15 mouse cellular contexts compared by ENCODE assay signal in the genomic region with DNA sequence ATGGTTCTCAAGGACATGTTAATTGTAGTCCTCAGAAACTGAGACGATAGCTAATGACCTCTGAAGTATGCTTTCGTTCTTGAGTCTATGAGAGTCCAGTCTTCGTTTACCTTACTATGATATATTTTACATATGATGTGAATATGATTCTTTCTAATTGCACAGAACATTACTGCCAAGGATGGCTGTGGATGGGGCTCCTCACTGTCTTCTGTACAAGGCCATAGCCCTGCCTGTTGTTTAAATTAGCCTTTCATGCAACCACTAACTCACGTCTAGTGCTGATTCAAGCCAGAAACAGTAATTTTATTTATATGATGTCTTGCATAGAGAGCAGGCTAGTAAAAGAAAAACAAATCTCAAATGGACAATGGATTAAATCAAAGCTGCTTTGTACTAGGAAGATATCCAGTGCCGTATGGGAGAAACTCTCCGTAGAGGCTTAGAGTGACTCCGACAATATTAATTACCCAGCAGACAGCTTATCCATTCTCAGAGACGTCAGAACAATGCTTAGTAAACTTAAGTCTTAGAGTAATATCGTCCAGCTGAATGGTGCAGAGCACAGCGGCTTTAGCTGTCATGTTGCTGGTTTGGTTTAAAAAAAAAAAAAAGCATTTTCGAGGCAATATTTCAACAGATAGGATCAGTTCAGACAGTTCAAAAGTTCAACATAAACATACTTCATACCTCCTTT.
DNase-seq lines count a peak whose midpoint lies in the region; ATAC-seq and TF ChIP-seq lines count a peak whose summit lies in the region.
"Had no signal": no experiment of that assay in that cellular context is flagged by ENCODE, and none has a peak within 500 bp of the region (broad histone marks: within the 10 kb centered on the region; RNA-seq: fewer than 3 reads in every experiment).

No protein-coding gene starts in this region.

- no peak overlapping the region for H3K27ac ChIP-seq in lung, embryonic 14.5 days (ENCODE audit: low read depth)
- no peak overlapping the region for H3K27ac ChIP-seq in midbrain, embryonic 13.5 days
- H3K27ac ChIP-seq in stomach, embryonic 14.5 days (ENCODE audit: low read length): peak overlapping the region; percentile 61; the same call in 1 of the 2 replicates
- no peak overlapping the region for H3K27ac ChIP-seq in gastrocnemius, adult 2 months
- H3K27ac ChIP-seq: embryonic facial prominence, embryonic 13.5 days; heart, embryonic 15.5 days; left cerebral cortex, adult 2 months; limb, embryonic 13.5 days had no signal

- DNase-seq in embryo, embryonic 11 days: peak; percentile 12
- no peak for DNase-seq in embryo, embryonic 10 days (ENCODE audit: low spot score)
- DNase-seq in lung, embryonic 14.5 days: peak; percentile 17
- no peak for DNase-seq in lung, postnatal 4 days
- no peak for DNase-seq in spleen, postnatal 36 days (ENCODE audit: low spot score in 2 of 2)
- no peak for DNase-seq in gastrocnemius, adult 2 months
- DNase-seq: cerebellum, adult 9-10 months; thymus, postnatal 25 days had no signal

- no peak overlapping the region for H3K9ac ChIP-seq in lung, embryonic 14.5 days
- no peak overlapping the region for H3K9ac ChIP-seq in midbrain, embryonic 13.5 days (replicated peaks)
- no peak overlapping the region for H3K9ac ChIP-seq in stomach, embryonic 14.5 days (replicated peaks; ENCODE audit: low read depth, low read length)
- H3K9ac ChIP-seq: embryonic facial prominence, embryonic 13.5 days; heart, embryonic 15.5 days; limb, embryonic 13.5 days had no signal

- H3K9me3 ChIP-seq in lung, embryonic 14.5 days (ENCODE audit: low read depth, low read length): no peaks in the 10 kb centered on the region
- H3K9me3 ChIP-seq in midbrain, embryonic 13.5 days: no peaks in the 10 kb centered on the region
- no peaks in the 10 kb centered on the region for H3K9me3 ChIP-seq in stomach, embryonic 14.5 days (ENCODE audit: control insufficient read depth, low read depth, low read length)
- H3K9me3 ChIP-seq: embryonic facial prominence, embryonic 13.5 days; heart, embryonic 15.5 days; limb, embryonic 13.5 days had no signal

- H3K27me3 ChIP-seq in lung, embryonic 14.5 days (ENCODE audit: insufficient read depth, low read length): no peaks in the 10 kb centered on the region
- no peaks in the 10 kb centered on the region for H3K27me3 ChIP-seq in midbrain, embryonic 13.5 days
- no peaks in the 10 kb centered on the region for H3K27me3 ChIP-seq in stomach, embryonic 14.5 days (ENCODE audit: control insufficient read depth, insufficient read depth, low read length)
- H3K27me3 ChIP-seq: embryonic facial prominence, embryonic 13.5 days; heart, embryonic 15.5 days; limb, embryonic 13.5 days; Patski had no signal

- TF ChIP-seq CTCF in lung, embryonic 14.5 days (IDR thresholded peaks at IDR 0.05; ENCODE audit: low read depth): no peak
- TF ChIP-seq CTCF in gastrocnemius, adult 2 months (IDR thresholded peaks at IDR 0.05): no peak

- 28% methylated on average over 11 of the region's 11 CpGs for WGBS in lung, embryonic 14.5 days
- whole genome bisulfite sequencing in midbrain, embryonic 13.5 days: 46% methylated on average over 11 of the region's 11 CpGs
- 11% methylated on average over 11 of the region's 11 CpGs for WGBS in stomach, embryonic 14.5 days

- H3K4me1 ChIP-seq in lung, embryonic 14.5 days (ENCODE audit: insufficient read depth): no peaks in the 10 kb centered on the region
- peaks cover 15% of the 10 kb centered on the region for H3K4me1 ChIP-seq in midbrain, embryonic 13.5 days (replicated peaks)
- no peaks in the 10 kb centered on the region for H3K4me1 ChIP-seq in stomach, embryonic 14.5 days (ENCODE audit: control insufficient read depth, insufficient read depth, low read length)
- H3K4me1 ChIP-seq: heart, embryonic 15.5 days; limb, embryonic 13.5 days had no signal

- no peak overlapping the region for H3K4me3 ChIP-seq in lung, embryonic 14.5 days (ENCODE audit: low read depth, low read length)
- H3K4me3 ChIP-seq in midbrain, embryonic 13.5 days (replicated peaks): no peak overlapping the region
- no peak overlapping the region for H3K4me3 ChIP-seq in stomach, embryonic 14.5 days (ENCODE audit: low read depth, low read length)
- H3K4me3 ChIP-seq in gastrocnemius, adult 2 months: no peak overlapping the region
- H3K4me3 ChIP-seq: embryonic facial prominence, embryonic 13.5 days; heart, embryonic 15.5 days; left cerebral cortex, adult 2 months; limb, embryonic 13.5 days had no signal

- intact Hi-C loops in gastrocnemius, adult 2 months (cut with DNase I): no loop called here

- H3K36me3 ChIP-seq in lung, embryonic 14.5 days (ENCODE audit: insufficient read depth): no peaks in the 10 kb centered on the region
- no peaks in the 10 kb centered on the region for H3K36me3 ChIP-seq in midbrain, embryonic 13.5 days
- no peaks in the 10 kb centered on the region for H3K36me3 ChIP-seq in stomach, embryonic 14.5 days (ENCODE audit: control insufficient read depth, insufficient read depth, low read length)
- H3K36me3 ChIP-seq: embryonic facial prominence, embryonic 13.5 days; heart, embryonic 15.5 days; limb, embryonic 13.5 days had no signal

- peak; percentile 35; the same call in 1 of the 2 replicates for ATAC-seq in lung, embryonic 14.5 days (ENCODE audit: insufficient read depth)
- peak; percentile 50; the same call in 1 of the 2 replicates for ATAC-seq in midbrain, embryonic 13.5 days
- ATAC-seq in stomach, embryonic 14.5 days (ENCODE audit: insufficient number of reproducible peaks, insufficient read depth, low FRiP score, low read depth): peak; percentile 89
- ATAC-seq: Patski had no signal

- H3K4me2 ChIP-seq in lung, embryonic 14.5 days: peak overlapping the region; percentile 36
- peak overlapping the region; percentile 39 for H3K4me2 ChIP-seq in midbrain, embryonic 13.5 days (replicated peaks)
- 0 out of 2 replicates have a peak overlapping the region, but pooled peaks have one; percentile 11 for H3K4me2 ChIP-seq in stomach, embryonic 14.5 days (replicated peaks; ENCODE audit: low read depth, low read length)
- H3K4me2 ChIP-seq: embryonic facial prominence, embryonic 13.5 days; heart, embryonic 15.5 days; limb, embryonic 13.5 days had no signal

Comparison
In these comparisons a context has a peak if more than half of its experiments do, and no peak if none do; other contexts are left out.
1. DNase-seq: peak in embryo, embryonic 11 days (single experiment) and lung, embryonic 14.5 days (single experiment); none in embryo, embryonic 10 days (single experiment), lung, postnatal 4 days (0 of 2), spleen, postnatal 36 days (0 of 2) and gastrocnemius, adult 2 months (single experiment).
2. ATAC-seq: peak in every context shown above with its lines; median percentile 89 in stomach, embryonic 14.5 days; 50 in midbrain, embryonic 13.5 days; 35 in lung, embryonic 14.5 days.
3. Peak in every context shown above with its lines, with median percentiles within 50 percentile points of each other: H3K4me2 ChIP-seq.